Mouse (Mus musculus) cerebellum, adult (tissue): ENCODE measurements at regions not wholly inside any gene's neighbourhood (a gene's known extent, or its start where the extent isn't known, plus 50 kb on each side); places are given as distances from the start of the nearest gene placed in this dataset.

Experiments
- ATAC-seq: cut with Nextera tagmentation; 2 replicates; pipeline ENCODE4 v1.9.2; 2017; ENCODE audit warnings: mild to moderate bottlenecking, moderate library complexity, mixed read lengths; ENCODE audit not compliant: insufficient number of reproducible peaks, low FRiP score, low TSS enrichment

- no peak for ATAC-seq
Measured at GRCm38 (mm10) chr5:37980692-37981091, 57.9 kb upstream of the Stx18 start.

GRCm38 (mm10) chr5:37976943-37977434 is 61.6 kb upstream of the Stx18 start:
- no peak for ATAC-seq

GRCm38 (mm10) chr5:37972980-37973545 is 65.5 kb upstream of the Stx18 start:
- ATAC-seq: no peak

GRCm38 (mm10) chr5:37971724-37972123 is 66.8 kb upstream of the Stx18 start:
- no peak for ATAC-seq

- ATAC-seq: no peak
Measured at GRCm38 (mm10) chr5:37968596-37968995, 69.9 kb upstream of the Stx18 start.

GRCm38 (mm10) chr5:37967914-37968375 is 70.6 kb upstream of the Stx18 start:
- ATAC-seq: no peak

GRCm38 (mm10) chr5:37967106-37967913 is 71.2 kb upstream of the Stx18 start:
- ATAC-seq: no peak

- no peak for ATAC-seq
Measured at GRCm38 (mm10) chr5:37963688-37964087, 74.9 kb upstream of the Stx18 start.

GRCm38 (mm10) chr5:37962513-37962912 is 76.0 kb upstream of the Stx18 start:
- ATAC-seq: no peak

- ATAC-seq: no peak
Measured at GRCm38 (mm10) chr5:37960216-37960615, 78.3 kb upstream of the Stx18 start.

- no peak for ATAC-seq
Measured at GRCm38 (mm10) chr5:37952096-37952495, 86.4 kb upstream of the Stx18 start.

- ATAC-seq: no peak
Measured at GRCm38 (mm10) chr5:37932760-37933122, 105.8 kb upstream of the Stx18 start.

GRCm38 (mm10) chr5:37932086-37932759 is 106.3 kb upstream of the Stx18 start:
- ATAC-seq: no peak

- ATAC-seq: no peak
Measured at GRCm38 (mm10) chr5:37920481-37920880, 96.1 kb upstream of the Msx1 start.

GRCm38 (mm10) chr5:37919102-37919501 is 94.7 kb upstream of the Msx1 start:
- ATAC-seq: no peak

GRCm38 (mm10) chr5:37918001-37918707 is 93.8 kb upstream of the Msx1 start:
- no peak for ATAC-seq

- ATAC-seq: no peak
Measured at GRCm38 (mm10) chr5:37917161-37917560, 92.8 kb upstream of the Msx1 start.

- no peak for ATAC-seq
Measured at GRCm38 (mm10) chr5:37904683-37905352, 80.4 kb upstream of the Msx1 start.

GRCm38 (mm10) chr5:37903861-37904260 is 79.5 kb upstream of the Msx1 start:
- no peak for ATAC-seq

- ATAC-seq: no peak
Measured at GRCm38 (mm10) chr5:37902741-37903140, 78.4 kb upstream of the Msx1 start.
